Mouse (Mus musculus) G1E-ER4 (cell line): Measurements from ENCODE around the gene Pip5k1b. TPM values are rescaled to one million over a fixed set of nuclear protein-coding genes. Genes with fewer than 3 reads are reported as not detected.

ENCODE experiments used
- GATA1 ChIP-seq: IDR thresholded peaks from one replicate; pipeline ENCODE4 v1.8.0; 2012; ENCODE audit warnings: low read length, inconsistent platforms
- polyA plus RNA-seq: library from polyadenylated mRNA; stranded (reverse); fragments of >175 nt; gene quantifications from 2 replicates; pipeline ENCODE4 v1.2.3, GENCODE M21; 2012

Pip5k1b gene
- polyA plus RNA-seq, 1 experiment: 10.6 TPM

- no peak for TF ChIP-seq GATA1
Observed at GRCm38 (mm10) chr19:24511939-24512338, 43.7 kb downstream of the Pip5k1b start.

GRCm38 (mm10) chr19:24509391-24509790 is 46.3 kb downstream of the Pip5k1b start:
- no peak for TF ChIP-seq GATA1

- no peak for TF ChIP-seq GATA1
Observed at GRCm38 (mm10) chr19:24508087-24508767, 47.4 kb downstream of the Pip5k1b start.

GRCm38 (mm10) chr19:24502736-24503421 is 52.8 kb downstream of the Pip5k1b start:
- no peak for TF ChIP-seq GATA1

- TF ChIP-seq GATA1: no peak
Observed at GRCm38 (mm10) chr19:24501525-24501924, 54.1 kb downstream of the Pip5k1b start.

GRCm38 (mm10) chr19:24500431-24500830 is 55.2 kb downstream of the Pip5k1b start:
- TF ChIP-seq GATA1: no peak

GRCm38 (mm10) chr19:24499291-24499690 is 56.4 kb downstream of the Pip5k1b start:
- no peak for TF ChIP-seq GATA1

GRCm38 (mm10) chr19:24493887-24494286 is 61.8 kb downstream of the Pip5k1b start:
- TF ChIP-seq GATA1: no peak

- TF ChIP-seq GATA1: no peak
Observed at GRCm38 (mm10) chr19:24491824-24492223, 63.8 kb downstream of the Pip5k1b start.

GRCm38 (mm10) chr19:24490275-24490674 is 65.4 kb downstream of the Pip5k1b start:
- TF ChIP-seq GATA1: no peak

GRCm38 (mm10) chr19:24486433-24487296 is 69.0 kb downstream of the Pip5k1b start:
- no peak for TF ChIP-seq GATA1

GRCm38 (mm10) chr19:24484612-24485194 is 71.0 kb downstream of the Pip5k1b start:
- no peak for TF ChIP-seq GATA1

GRCm38 (mm10) chr19:24480916-24481315 is 74.8 kb downstream of the Pip5k1b start:
- TF ChIP-seq GATA1: no peak

- TF ChIP-seq GATA1: no peak
Observed at GRCm38 (mm10) chr19:24476929-24477882, 78.5 kb downstream of the Pip5k1b start, which contains the start of gene Fam122a. Gene Fam122a, minus strand, starts transcription at chr19:24477356.

GRCm38 (mm10) chr19:24476461-24476860 is 79.2 kb downstream of the Pip5k1b start:
- no peak for TF ChIP-seq GATA1
